10 mouse cellular contexts compared by ENCODE assay signal in genomic region chr6:134148443-134148942, GRCm38 (mm10).
DNase-seq lines count a peak whose midpoint lies in the region; ATAC-seq and TF ChIP-seq lines count a peak whose summit lies in the region.
"Had no signal": no experiment of that assay in that cellular context is flagged by ENCODE, and none has a peak within 500 bp of the region (broad histone marks: within the 10 kb centered on the region; RNA-seq: fewer than 3 reads in every experiment).

No protein-coding gene starts in this region.

- no peak for DNase-seq in heart, embryonic 10.5 days (ENCODE audit: low spot score)
- DNase-seq in heart, postnatal 4 days = no peak
- peak; percentile 86 for DNase-seq in brain, embryonic 14.5 days (ENCODE audit: low read depth)
- DNase-seq in midbrain, postnatal 0 days (ENCODE audit: low spot score) = peak; percentile 45
- no peak for DNase-seq in spleen, postnatal 36 days (ENCODE audit: low spot score in 2 of 2)
- no peak for DNase-seq in testis, postnatal 10 days (ENCODE audit: low spot score)
- no peak for DNase-seq in right cerebral cortex, postnatal 10 days (ENCODE audit: low spot score in 2 of 2)

- H3K4me2 ChIP-seq in hindbrain, embryonic 16.5 days (ENCODE audit: low read length) = no peak overlapping the region; the same call in 1 of the 2 replicates
- 0 out of 2 replicates have a peak overlapping the region, but pooled peaks have one; percentile 9 for H3K4me2 ChIP-seq in midbrain, postnatal 0 days (ENCODE audit: low read depth, low read length, poor library complexity, severe bottlenecking)
- H3K4me2 ChIP-seq: embryonic facial prominence, embryonic 15.5 days had no signal

- H3K9me3 ChIP-seq in heart, embryonic 10.5 days = no peaks in the 10 kb centered on the region
- no peaks in the 10 kb centered on the region for H3K9me3 ChIP-seq in hindbrain, embryonic 16.5 days (ENCODE audit: control insufficient read depth, low read length)
- no peaks in the 10 kb centered on the region for H3K9me3 ChIP-seq in midbrain, postnatal 0 days (ENCODE audit: low read length)
- H3K9me3 ChIP-seq: embryonic facial prominence, embryonic 15.5 days; limb, embryonic 10.5 days had no signal

- no peaks in the 10 kb centered on the region for H3K27me3 ChIP-seq in heart, embryonic 10.5 days (ENCODE audit: insufficient read depth, poor library complexity, severe bottlenecking)
- no peaks in the 10 kb centered on the region for H3K27me3 ChIP-seq in hindbrain, embryonic 16.5 days (replicated peaks; ENCODE audit: control insufficient read depth, insufficient read depth, low read length)
- H3K27me3 ChIP-seq in midbrain, postnatal 0 days (ENCODE audit: insufficient read depth, low read length) = no peaks in the 10 kb centered on the region
- H3K27me3 ChIP-seq: embryonic facial prominence, embryonic 15.5 days had no signal

- peak overlapping the region; percentile 67; the same call in 1 of the 2 replicates for H3K27ac ChIP-seq in heart, embryonic 10.5 days
- H3K27ac ChIP-seq in hindbrain, embryonic 16.5 days (ENCODE audit: low read depth, low read length) = 0 out of 2 replicates have a peak overlapping the region, but pooled peaks have one; percentile 21
- H3K27ac ChIP-seq in midbrain, postnatal 0 days (ENCODE audit: low read depth, low read length) = no peak overlapping the region
- H3K27ac ChIP-seq: embryonic facial prominence, embryonic 15.5 days; limb, embryonic 10.5 days had no signal

- no peak overlapping the region for H3K9ac ChIP-seq in hindbrain, embryonic 16.5 days (ENCODE audit: low read depth, low read length)
- H3K9ac ChIP-seq in midbrain, postnatal 0 days (replicated peaks; ENCODE audit: low read length, poor library complexity, severe bottlenecking) = no peak overlapping the region
- H3K9ac ChIP-seq: embryonic facial prominence, embryonic 15.5 days had no signal

- 82% methylated on average over 7 of the region's 7 CpGs for WGBS in heart, embryonic 10.5 days
- WGBS in hindbrain, embryonic 16.5 days = 25% methylated on average over 7 of the region's 7 CpGs
- WGBS in midbrain, postnatal 0 days = 34% methylated on average over 7 of the region's 7 CpGs

- TF ChIP-seq POLR2A in brain, embryonic 14.5 days (IDR thresholded peaks at IDR 0.05; ENCODE audit: borderline replicate concordance, extremely low read depth, insufficient read depth, insufficient read length, poor library complexity, severe bottlenecking) = no peak

- H3K4me3 ChIP-seq in heart, embryonic 10.5 days = no peak overlapping the region
- H3K4me3 ChIP-seq in hindbrain, embryonic 16.5 days (ENCODE audit: low read length) = no peak overlapping the region
- no peak overlapping the region for H3K4me3 ChIP-seq in midbrain, postnatal 0 days (ENCODE audit: low read depth, low read length)
- H3K4me3 ChIP-seq: embryonic facial prominence, embryonic 15.5 days; limb, embryonic 10.5 days had no signal

- no peak for TF ChIP-seq CTCF in brain, embryonic 14.5 days (IDR thresholded peaks at IDR 0.05; ENCODE audit: borderline replicate concordance, extremely low read depth, insufficient read depth, insufficient read length)
- TF ChIP-seq CTCF in midbrain, postnatal 0 days (IDR thresholded peaks at IDR 0.05) = no peak

- peak; percentile 51 for ATAC-seq in hindbrain, embryonic 16.5 days
- 0 out of 2 replicates have a peak, but pooled peaks have one; percentile 25 for ATAC-seq in midbrain, postnatal 0 days (ENCODE audit: low FRiP score)

- no peaks in the 10 kb centered on the region; the same call in 1 of the 2 replicates for H3K36me3 ChIP-seq in heart, embryonic 10.5 days
- no peaks in the 10 kb centered on the region for H3K36me3 ChIP-seq in hindbrain, embryonic 16.5 days (ENCODE audit: control insufficient read depth, insufficient read depth, low read length)
- H3K36me3 ChIP-seq in midbrain, postnatal 0 days (ENCODE audit: insufficient read depth, low read length) = no peaks in the 10 kb centered on the region
- H3K36me3 ChIP-seq: embryonic facial prominence, embryonic 15.5 days had no signal

- H3K4me1 ChIP-seq in heart, embryonic 10.5 days = peaks cover 76% of the 10 kb centered on the region
- peaks cover 16% of the 10 kb centered on the region for H3K4me1 ChIP-seq in hindbrain, embryonic 16.5 days (ENCODE audit: control insufficient read depth, insufficient read depth, low read depth, low read length)
- peaks cover 13% of the 10 kb centered on the region; the same call in 1 of the 2 replicates for H3K4me1 ChIP-seq in midbrain, postnatal 0 days (ENCODE audit: insufficient read depth, low read length)

Comparison
In these comparisons a context has a peak if more than half of its experiments do, and no peak if none do; other contexts are left out.
1. DNase-seq: peak in brain, embryonic 14.5 days (single experiment) and midbrain, postnatal 0 days (single experiment); none in heart, embryonic 10.5 days (single experiment), heart, postnatal 4 days (single experiment), spleen, postnatal 36 days (0 of 2), testis, postnatal 10 days (single experiment) and right cerebral cortex, postnatal 10 days (0 of 2).